Mouse (Mus musculus): ENCODE data around the gene Fkbp6.

Gene Fkbp6

GRCm38 (mm10) chr5:135274663-135275396 lies 75.0 kb downstream of the Fkbp6 start:
- DNase-seq (ENCODE audit: low spot score in 2 of 2): no peak

GRCm38 (mm10) chr5:135271563-135272165 lies 78.2 kb downstream of the Fkbp6 start:
- no peak for DNase-seq (ENCODE audit: low spot score in 2 of 2)

- DNase-seq (ENCODE audit: low spot score in 2 of 2): no peak
These were observed 79.5 kb downstream of the Fkbp6 start for GRCm38 (mm10) chr5:135270361-135270760.

GRCm38 (mm10) chr5:135269451-135269850 lies 80.4 kb downstream of the Fkbp6 start:
- no peak for DNase-seq (ENCODE audit: low spot score in 2 of 2)

GRCm38 (mm10) chr5:135264548-135264947 lies 85.3 kb downstream of the Fkbp6 start:
- DNase-seq (ENCODE audit: low spot score in 2 of 2): no peak

GRCm38 (mm10) chr5:135263866-135264503 lies 85.9 kb downstream of the Fkbp6 start:
- DNase-seq (ENCODE audit: low spot score in 2 of 2): peak in 1 of 2 experiments; percentile 21

- DNase-seq (ENCODE audit: low spot score in 2 of 2): no peak
These were observed 91.3 kb downstream of the Fkbp6 start for GRCm38 (mm10) chr5:135258280-135259150.

- DNase-seq (ENCODE audit: low spot score in 2 of 2): no peak
These were observed 92.3 kb downstream of the Fkbp6 start for GRCm38 (mm10) chr5:135257559-135257958.

GRCm38 (mm10) chr5:135256166-135256565 lies 93.7 kb downstream of the Fkbp6 start:
- no peak for DNase-seq (ENCODE audit: low spot score in 2 of 2)

- no peak for DNase-seq (ENCODE audit: low spot score in 2 of 2)
These were observed 96.0 kb downstream of the Fkbp6 start for GRCm38 (mm10) chr5:135253741-135254401.

GRCm38 (mm10) chr5:135251079-135251454 lies 98.8 kb downstream of the Fkbp6 start, which contains the start of gene Fzd9:
Gene Fzd9 (minus strand): TSS chr5:135251230.
- DNase-seq (ENCODE audit: low spot score in 2 of 2): peak; percentile 83 to 93

- peak; percentile 27 to 71 for DNase-seq (ENCODE audit: low spot score in 2 of 2)
These were observed 99.4 kb downstream of the Fkbp6 start for GRCm38 (mm10) chr5:135250186-135251078.

- DNase-seq (ENCODE audit: low spot score in 2 of 2): no peak
These were observed 100.7 kb downstream of the Fkbp6 start for GRCm38 (mm10) chr5:135248956-135249676.

- DNase-seq (ENCODE audit: low spot score in 2 of 2): no peak
These were observed 102.5 kb downstream of the Fkbp6 start for GRCm38 (mm10) chr5:135247337-135247736.

- no peak for DNase-seq (ENCODE audit: low spot score in 2 of 2)
These were observed 103.3 kb downstream of the Fkbp6 start for GRCm38 (mm10) chr5:135246531-135246930.

- DNase-seq (ENCODE audit: low spot score in 2 of 2): no peak
These were observed 106.7 kb downstream of the Fkbp6 start for GRCm38 (mm10) chr5:135243166-135243565.

GRCm38 (mm10) chr5:135242608-135243007 lies 107.2 kb downstream of the Fkbp6 start:
- no peak for DNase-seq (ENCODE audit: low spot score in 2 of 2)

- DNase-seq (ENCODE audit: low spot score in 2 of 2): no peak
These were observed 107.7 kb downstream of the Fkbp6 start for GRCm38 (mm10) chr5:135242136-135242535.

Measured in spleen, postnatal 4 days (tissue).